Mouse (Mus musculus) right cerebral cortex, adult 18-20 months (tissue): ENCODE data around the gene Pyurf.

ENCODE experiments used
- DNase-seq: peaks from one replicate; pipeline ENCODE4 v3.0.0; 2022; ENCODE audit warnings: mixed read lengths

Pyurf gene

GRCm38 (mm10) chr6:57691467-57692261 lies at the start of gene Pyurf:
Gene Pyurf, minus strand, starts transcription at chr6:57692078.
- DNase-seq: peak; percentile 87

GRCm38 (mm10) chr6:57721347-57721746 lies 29.5 kb upstream of the Pyurf start:
- DNase-seq: no peak

GRCm38 (mm10) chr6:57711726-57712125 lies 19.8 kb upstream of the Pyurf start:
- DNase-seq: no peak

- no peak for DNase-seq
Observed at GRCm38 (mm10) chr6:57706721-57707120, 14.8 kb upstream of the Pyurf start.

GRCm38 (mm10) chr6:57703703-57704102 lies 11.8 kb upstream of the Pyurf start:
- DNase-seq: peak; percentile 29

GRCm38 (mm10) chr6:57702743-57703499 lies 11.0 kb upstream of the Pyurf start:
- DNase-seq: peak; percentile 97

GRCm38 (mm10) chr6:57702376-57702742 lies 10.5 kb upstream of the Pyurf start, which contains the start of gene Lancl2:
Gene Lancl2, plus strand, starts transcription at chr6:57702540.
- DNase-seq: peak; percentile 41

- DNase-seq: no peak
Observed at GRCm38 (mm10) chr6:57701686-57702085, 9.8 kb upstream of the Pyurf start.

GRCm38 (mm10) chr6:57693116-57693515 lies 1.2 kb upstream of the Pyurf start:
- DNase-seq: no peak

GRCm38 (mm10) chr6:57684156-57684555 lies 7.7 kb downstream of the Pyurf start:
- peak; percentile 35 for DNase-seq

GRCm38 (mm10) chr6:57661295-57661694 lies 30.6 kb downstream of the Pyurf start:
- no peak for DNase-seq

GRCm38 (mm10) chr6:57647256-57647655 lies 44.6 kb downstream of the Pyurf start:
- no peak for DNase-seq

GRCm38 (mm10) chr6:57641789-57642188 lies 50.1 kb downstream of the Pyurf start:
- DNase-seq: peak; percentile 44

- DNase-seq: no peak
Observed at GRCm38 (mm10) chr6:57639531-57639930, 52.3 kb downstream of the Pyurf start.
